Mouse (Mus musculus) kidney, embryonic 15.5 days (tissue): ENCODE results near the gene Dgkz. TPM values are rescaled to one million over a fixed set of nuclear protein-coding genes. Genes with fewer than 3 reads are reported as not detected.

Source experiments
- ATAC-seq: fragments of 200-750 bp; cut with Nextera tagmentation; replicated peaks from 2 replicates; pipeline ENCODE4 v1.8.0; 2017; ENCODE audit warnings: moderate TSS enrichment; ENCODE audit not compliant: low FRiP score
- H3K27ac ChIP-seq: fragments of 300-500 bp; sonication (generic); 2 replicates; pipeline ENCODE4 v1.5.1; 2015; ENCODE audit warnings: mild to moderate bottlenecking, inconsistent platforms
- H3K27me3 ChIP-seq: fragments of 300-500 bp; sonication (generic); 2 replicates; pipeline ENCODE4 v1.6.1; 2015; ENCODE audit warnings: inconsistent platforms
- H3K36me3 ChIP-seq: fragments of 300-500 bp; sonication (generic); 2 replicates; pipeline ENCODE4 v1.6.1; 2015; ENCODE audit warnings: inconsistent platforms
- H3K4me1 ChIP-seq: fragments of 300-500 bp; sonication (generic); 2 replicates; pipeline ENCODE4 v1.6.1; 2015; ENCODE audit warnings: inconsistent platforms
- H3K4me2 ChIP-seq: fragments of 300-500 bp; sonication (generic); 2 replicates; pipeline ENCODE4 v1.6.1; 2015; ENCODE audit warnings: moderate library complexity, mild to moderate bottlenecking, inconsistent platforms
- H3K4me3 ChIP-seq: fragments of 300-500 bp; sonication (generic); replicated peaks from 2 replicates; pipeline ENCODE4 v1.5.1; 2015; ENCODE audit warnings: mild to moderate bottlenecking, inconsistent platforms
- H3K9ac ChIP-seq: fragments of 300-500 bp; sonication (generic); 2 replicates; pipeline ENCODE4 v1.6.1; 2015; ENCODE audit warnings: mild to moderate bottlenecking, inconsistent platforms
- H3K9me3 ChIP-seq: fragments of 300-500 bp; sonication (generic); replicated peaks from 2 replicates; pipeline ENCODE4 v1.6.1; 2016; ENCODE audit warnings: inconsistent platforms
- WGBS: fragments of 180-500 bp; shearing (Covaris S2); methylation state at CpG from one replicate; pipeline ENCODE4 v1.1.7; 2015; ENCODE audit warnings: mixed read lengths; 5-methylcytosine and 5-hydroxymethylcytosine counted together
- polyA plus RNA-seq: library from polyadenylated mRNA; unstranded; fragments of >200 nt; fragmentation: Nextera tagmentation; extraction: Ambion mirVana; gene quantifications from 2 replicates; pipeline ENCODE4 v1.2.1, GENCODE M21; 2015

The Dgkz gene
- polyA plus RNA-seq: 37.7 and 46.7 TPM in 2 replicates

DNA sequence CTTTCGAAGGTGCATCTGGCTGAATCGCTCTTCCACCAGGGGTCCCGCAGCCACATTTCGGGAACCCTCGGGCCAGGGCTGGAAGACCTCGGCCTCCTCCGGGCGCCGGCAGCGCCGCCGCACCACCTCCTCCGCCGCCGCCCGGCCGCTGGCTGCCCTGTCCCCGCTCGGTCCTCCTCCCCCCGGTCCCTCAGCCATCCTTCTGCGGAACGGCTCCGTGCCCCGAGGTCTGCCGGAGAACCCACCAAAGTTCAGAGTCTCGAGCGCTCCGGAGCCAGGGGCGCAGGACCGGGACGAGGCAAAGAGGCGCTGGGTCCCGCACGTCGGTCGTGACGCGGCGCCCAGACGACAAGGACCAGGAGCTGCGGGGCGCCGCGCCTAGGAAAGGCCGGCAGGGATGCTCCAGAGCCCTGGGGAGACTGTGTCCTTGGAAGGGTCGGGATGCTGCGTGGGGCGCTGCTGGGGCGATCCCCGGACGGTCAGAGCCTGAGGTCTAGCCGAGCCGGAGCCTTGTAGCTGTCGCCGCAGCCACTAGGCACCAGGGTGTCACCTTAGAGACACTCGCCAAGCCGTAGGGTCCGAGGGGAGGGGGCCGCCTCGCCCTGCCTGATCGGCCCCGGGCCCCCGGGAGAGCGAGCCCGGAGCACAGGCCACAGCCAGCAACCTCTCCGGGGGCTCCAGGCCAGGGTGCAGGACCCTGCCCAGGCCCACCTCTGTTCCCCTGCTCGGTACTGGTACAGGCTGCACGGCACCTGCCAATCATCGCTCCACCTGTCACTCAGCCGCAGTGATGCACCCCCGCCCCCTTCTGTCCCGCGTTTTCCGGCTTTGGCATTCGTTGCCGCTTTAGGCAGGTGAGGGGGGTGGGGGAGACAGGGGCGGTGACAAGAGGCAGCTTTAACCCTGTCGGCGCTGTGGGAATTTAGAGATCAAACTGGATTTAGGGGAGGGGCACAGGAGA is at the start of gene Dgkz:
Dgkz (minus strand) TSS at position 284 of the 961 bp plus-strand sequence.
- Histone ChIP-seq H3K9ac (peak within 1 kb of the TSS; percentile 35; the same call in 1 of the 2 replicates), H3K4me3 (peak within 1 kb of the TSS; percentile 45), H3K36me3 (no peaks in the 10 kb centered on the region), H3K9me3 (no peaks in the 10 kb centered on the region), H3K27ac (no peak within 1 kb of the TSS), H3K4me2 (peak within 1 kb of the TSS; percentile 81), H3K4me1 (peaks cover 52% of the 10 kb centered on the region), H3K27me3 (peaks cover 65% of the 10 kb centered on the region)
- ATAC-seq: peak; percentile 30
- 1% methylated on average over 79 of the region's 79 CpGs for WGBS

- WGBS: 91% methylated on average over 2 of the region's 2 CpGs
- Histone ChIP-seq H3K4me1 (peaks cover 31% of the 10 kb centered on the region), H3K4me2 (no peak overlapping the region), H3K27ac (no peak overlapping the region), H3K4me3 (no peak overlapping the region), H3K27me3 (peaks cover 20% of the 10 kb centered on the region), H3K9me3 (no peaks in the 10 kb centered on the region), H3K9ac (no peak overlapping the region), H3K36me3 (no peaks in the 10 kb centered on the region)
- no peak for ATAC-seq
Observed at GRCm38 (mm10) chr2:92025202-92025601, 49.5 kb upstream of the Dgkz start.

GRCm38 (mm10) chr2:92024274-92024672 is 48.6 kb upstream of the Dgkz start, which contains the start of gene Creb3l1:
Gene Creb3l1, minus strand, starts transcription at chr2:92024502.
- ATAC-seq: peak; percentile 42; the same call in 1 of the 2 replicates
- Histone ChIP-seq H3K4me3 (peak within 1 kb of the TSS; percentile 78), H3K4me2 (peak within 1 kb of the TSS; percentile 97), H3K4me1 (peaks cover 41% of the 10 kb centered on the region), H3K27ac (peak within 1 kb of the TSS; percentile 81), H3K9ac (peak within 1 kb of the TSS; percentile 72), H3K9me3 (no peaks in the 10 kb centered on the region), H3K36me3 (no peaks in the 10 kb centered on the region), H3K27me3 (peaks cover 20% of the 10 kb centered on the region)
- WGBS: under 1% methylated on average over 25 of the region's 27 CpGs

- peak overlapping the region; percentile 72 for H3K9ac ChIP-seq
- ATAC-seq: peak; percentile 65
- no peaks in the 10 kb centered on the region for H3K36me3 ChIP-seq
- H3K9me3 ChIP-seq: no peaks in the 10 kb centered on the region
- peak overlapping the region; percentile 81 for H3K27ac ChIP-seq
- H3K4me3 ChIP-seq: peak overlapping the region; percentile 78
- peaks cover 20% of the 10 kb centered on the region for H3K27me3 ChIP-seq
- H3K4me2 ChIP-seq: peak overlapping the region; percentile 97
- H3K4me1 ChIP-seq: peaks cover 47% of the 10 kb centered on the region
- 4% methylated on average over 54 of the region's 56 CpGs for WGBS
Observed at GRCm38 (mm10) chr2:92023362-92024273, 48.0 kb upstream of the Dgkz start.

- Histone ChIP-seq H3K4me3 (no peak overlapping the region), H3K27ac (peak overlapping the region; percentile 72), H3K4me1 (peaks cover 72% of the 10 kb centered on the region), H3K27me3 (peaks cover 20% of the 10 kb centered on the region), H3K36me3 (no peaks in the 10 kb centered on the region), H3K9me3 (no peaks in the 10 kb centered on the region), H3K9ac (no peak overlapping the region), H3K4me2 (peak overlapping the region; percentile 27)
- 50% methylated on average over 4 of the region's 4 CpGs for WGBS
- no peak for ATAC-seq
Observed at GRCm38 (mm10) chr2:92020676-92021265, 45.1 kb upstream of the Dgkz start.

DNA sequence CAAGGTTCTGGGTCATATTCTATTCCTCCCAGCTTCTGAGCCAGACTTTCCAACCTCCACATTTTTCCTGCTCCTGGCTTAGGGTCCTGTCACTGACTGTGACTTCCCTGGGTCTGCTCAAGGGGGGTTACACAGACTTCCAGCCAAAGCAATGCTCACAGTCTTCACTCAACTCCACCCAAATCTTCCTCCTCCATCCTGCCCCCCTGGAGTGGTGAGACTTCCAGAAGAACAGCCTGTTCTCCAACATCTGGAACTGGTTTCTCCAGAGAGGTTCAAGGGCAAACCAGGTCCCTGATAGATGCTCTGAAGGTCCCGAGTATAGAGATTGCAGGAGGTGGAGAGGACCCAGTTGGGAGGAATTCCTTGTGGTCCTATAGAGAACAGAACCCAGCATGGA is 41.8 kb upstream of the Dgkz start:
- 39% methylated on average over 1 of the region's 1 CpGs for WGBS
- no peak overlapping the region for H3K9ac ChIP-seq
- H3K27ac ChIP-seq: peak overlapping the region; percentile 73
- H3K4me1 ChIP-seq: peaks cover 81% of the 10 kb centered on the region
- peaks cover 4% of the 10 kb centered on the region for H3K27me3 ChIP-seq
- ATAC-seq: no peak
- no peaks in the 10 kb centered on the region for H3K9me3 ChIP-seq
- H3K4me2 ChIP-seq: no peak overlapping the region
- H3K4me3 ChIP-seq: no peak overlapping the region
- H3K36me3 ChIP-seq: no peaks in the 10 kb centered on the region

DNA sequence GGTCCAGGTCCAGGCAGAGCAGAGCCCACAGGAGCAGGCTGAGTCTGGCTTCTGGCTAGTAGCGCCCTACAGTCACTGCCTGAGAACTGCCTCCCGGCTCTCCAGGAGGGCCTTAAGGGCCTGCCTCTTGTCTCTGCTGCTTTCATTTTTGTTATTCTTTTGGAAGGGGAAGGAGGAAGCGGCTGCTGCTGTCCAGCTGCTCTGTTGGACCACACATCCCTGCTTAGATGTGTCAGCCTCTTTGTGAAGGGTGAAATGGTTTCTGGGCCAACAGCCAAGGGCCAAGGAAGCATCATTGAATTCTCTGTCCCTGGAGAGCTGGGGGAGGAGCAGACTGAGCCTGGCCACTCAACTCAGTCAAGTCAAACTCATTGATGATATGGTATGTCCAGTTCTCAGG is 41.3 kb upstream of the Dgkz start:
- H3K36me3 ChIP-seq: no peaks in the 10 kb centered on the region
- no peak overlapping the region for H3K4me2 ChIP-seq
- H3K27me3 ChIP-seq: no peaks in the 10 kb centered on the region
- ATAC-seq: peak; percentile 28
- H3K27ac ChIP-seq: peak overlapping the region; percentile 73
- WGBS: 22% methylated on average over 3 of the region's 3 CpGs
- H3K9ac ChIP-seq: no peak overlapping the region
- H3K9me3 ChIP-seq: no peaks in the 10 kb centered on the region
- no peak overlapping the region for H3K4me3 ChIP-seq
- peaks cover 81% of the 10 kb centered on the region for H3K4me1 ChIP-seq

- Histone ChIP-seq H3K4me2 (no peak overlapping the region), H3K27ac (no peak overlapping the region), H3K4me1 (peaks cover 70% of the 10 kb centered on the region), H3K4me3 (no peak overlapping the region), H3K27me3 (0 out of 2 replicates have a peak, but pooled peaks cover 2% of the 10 kb centered on the region), H3K36me3 (no peaks in the 10 kb centered on the region), H3K9ac (no peak overlapping the region), H3K9me3 (no peaks in the 10 kb centered on the region)
- no peak for ATAC-seq
- 80% methylated on average over 5 of the region's 5 CpGs for WGBS
Observed at GRCm38 (mm10) chr2:92014891-92015290, 39.2 kb upstream of the Dgkz start.

GRCm38 (mm10) chr2:92014248-92014647 is 38.6 kb upstream of the Dgkz start:
- Histone ChIP-seq H3K9ac (no peak overlapping the region), H3K27ac (peak overlapping the region; percentile 10; the same call in 1 of the 2 replicates), H3K4me1 (peaks cover 69% of the 10 kb centered on the region), H3K27me3 (0 out of 2 replicates have a peak, but pooled peaks cover 2% of the 10 kb centered on the region), H3K4me2 (no peak overlapping the region), H3K36me3 (no peaks in the 10 kb centered on the region), H3K4me3 (no peak overlapping the region), H3K9me3 (no peaks in the 10 kb centered on the region)
- 75% methylated on average over 6 of the region's 6 CpGs for WGBS
- ATAC-seq: no peak

DNA sequence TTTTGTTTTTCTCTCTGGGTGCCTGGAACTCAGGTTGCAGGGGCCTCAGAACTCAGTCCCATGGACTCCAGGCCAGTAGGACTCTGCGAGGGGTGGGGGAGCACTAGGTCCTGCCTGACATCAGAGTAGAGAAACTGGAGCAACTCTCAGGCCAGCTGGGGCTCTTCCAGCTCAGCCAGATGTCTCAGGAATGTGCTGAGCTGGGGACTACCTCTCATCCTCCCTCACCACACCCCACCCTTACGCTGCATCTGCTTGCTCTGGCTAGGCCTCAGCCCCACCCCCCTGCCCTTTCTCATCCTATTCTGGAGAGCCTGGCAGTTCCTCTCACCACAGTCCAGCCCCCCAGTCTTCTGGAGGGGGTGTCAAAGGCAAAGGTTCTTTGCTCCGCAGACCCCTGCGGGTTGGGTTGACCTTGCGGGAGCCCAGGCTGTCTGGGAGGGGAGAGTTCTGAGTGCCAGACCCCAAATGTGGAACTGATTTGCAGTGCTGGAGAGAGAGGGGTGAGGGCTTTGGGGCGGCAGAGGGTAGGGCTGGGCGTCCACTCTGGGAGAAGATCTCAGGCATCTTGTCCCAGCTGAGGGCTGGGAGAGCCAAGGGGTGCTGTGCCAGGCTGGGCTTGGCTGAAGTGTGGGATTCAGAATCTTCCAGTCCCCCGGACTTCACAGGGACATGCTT is 37.2 kb upstream of the Dgkz start:
- Histone ChIP-seq H3K4me3 (no peak overlapping the region), H3K9ac (no peak overlapping the region), H3K27ac (peak overlapping the region; percentile 80), H3K9me3 (no peaks in the 10 kb centered on the region), H3K4me1 (peaks cover 67% of the 10 kb centered on the region), H3K36me3 (no peaks in the 10 kb centered on the region), H3K4me2 (peak overlapping the region; percentile 30; the same call in 1 of the 2 replicates), H3K27me3 (0 out of 2 replicates have a peak, but pooled peaks cover 2% of the 10 kb centered on the region)
- WGBS: 27% methylated on average over 8 of the region's 8 CpGs
- ATAC-seq: peak; percentile 70
